Mouse (Mus musculus) heart, embryonic 15.5 days (tissue): Measurements from ENCODE around the gene Notum. TPM values are rescaled to one million over a fixed set of nuclear protein-coding genes. Genes with fewer than 3 reads are reported as not detected.

Experiments
- ATAC-seq: fragments of 200-750 bp; cut with Nextera tagmentation; replicated peaks from 2 replicates; pipeline ENCODE4 v1.8.0; 2017; ENCODE audit warnings: low read depth, moderate TSS enrichment; ENCODE audit not compliant: insufficient number of reproducible peaks, insufficient read depth, low FRiP score
- H3K27ac ChIP-seq: fragments of 300-500 bp; sonication (generic); 2 replicates; pipeline ENCODE4 v1.5.1; 2015; ENCODE audit warnings: mild to moderate bottlenecking, inconsistent platforms
- H3K27me3 ChIP-seq: fragments of 300-500 bp; sonication (generic); 2 replicates; pipeline ENCODE4 v1.6.1; 2015; ENCODE audit warnings: inconsistent platforms
- H3K36me3 ChIP-seq: fragments of 300-500 bp; sonication (generic); 2 replicates; pipeline ENCODE4 v1.6.1; 2015; ENCODE audit warnings: mild to moderate bottlenecking, inconsistent platforms
- H3K4me1 ChIP-seq: fragments of 300-500 bp; sonication (generic); replicated peaks from 2 replicates; pipeline ENCODE4 v1.6.1; 2015; ENCODE audit warnings: inconsistent platforms
- H3K4me2 ChIP-seq: fragments of 300-500 bp; sonication (generic); 2 replicates; pipeline ENCODE4 v1.6.1; 2015; ENCODE audit warnings: inconsistent platforms, mild to moderate bottlenecking, moderate library complexity
- H3K4me3 ChIP-seq: fragments of 300-500 bp; sonication (generic); 2 replicates; pipeline ENCODE4 v1.5.1; 2015; ENCODE audit warnings: mild to moderate bottlenecking, inconsistent platforms
- H3K9ac ChIP-seq: fragments of 300-500 bp; sonication (generic); 2 replicates; pipeline ENCODE4 v1.6.1; 2015; ENCODE audit warnings: mild to moderate bottlenecking, inconsistent platforms
- H3K9me3 ChIP-seq: fragments of 300-500 bp; sonication (generic); replicated peaks from 2 replicates; pipeline ENCODE4 v1.6.1; 2016; ENCODE audit warnings: inconsistent platforms
- WGBS: fragments of 180-500 bp; shearing (Covaris S2); methylation state at CpG from one replicate; pipeline ENCODE4 v1.1.7; 2015; ENCODE audit warnings: mixed read lengths; 5-methylcytosine and 5-hydroxymethylcytosine counted together
- polyA plus RNA-seq: library from polyadenylated mRNA; unstranded; fragments of >200 nt; fragmentation: Nextera tagmentation; extraction: Ambion mirVana; gene quantifications from 2 replicates; pipeline ENCODE4 v1.2.1, GENCODE M21; 2015

Notum gene
- polyA plus RNA-seq, 1 experiment from 2014 or later = 1.5 TPM

GRCm38 (mm10) chr11:120673594-120674122 is 12.7 kb upstream of the Notum start:
- peak overlapping the region; percentile 92 for H3K27ac ChIP-seq
- no peak for ATAC-seq
- no peaks in the 10 kb centered on the region for H3K27me3 ChIP-seq
- peak overlapping the region; percentile 81 for H3K4me2 ChIP-seq
- 33% methylated on average over 12 of the region's 12 CpGs for WGBS
- H3K9ac ChIP-seq = peak overlapping the region; percentile 75
- peaks cover 12% of the 10 kb centered on the region for H3K4me1 ChIP-seq
- no peaks in the 10 kb centered on the region for H3K9me3 ChIP-seq
- H3K4me3 ChIP-seq = peak overlapping the region; percentile 96
- H3K36me3 ChIP-seq = peaks cover 11% of the 10 kb centered on the region; the same call in 1 of the 2 replicates

DNA sequence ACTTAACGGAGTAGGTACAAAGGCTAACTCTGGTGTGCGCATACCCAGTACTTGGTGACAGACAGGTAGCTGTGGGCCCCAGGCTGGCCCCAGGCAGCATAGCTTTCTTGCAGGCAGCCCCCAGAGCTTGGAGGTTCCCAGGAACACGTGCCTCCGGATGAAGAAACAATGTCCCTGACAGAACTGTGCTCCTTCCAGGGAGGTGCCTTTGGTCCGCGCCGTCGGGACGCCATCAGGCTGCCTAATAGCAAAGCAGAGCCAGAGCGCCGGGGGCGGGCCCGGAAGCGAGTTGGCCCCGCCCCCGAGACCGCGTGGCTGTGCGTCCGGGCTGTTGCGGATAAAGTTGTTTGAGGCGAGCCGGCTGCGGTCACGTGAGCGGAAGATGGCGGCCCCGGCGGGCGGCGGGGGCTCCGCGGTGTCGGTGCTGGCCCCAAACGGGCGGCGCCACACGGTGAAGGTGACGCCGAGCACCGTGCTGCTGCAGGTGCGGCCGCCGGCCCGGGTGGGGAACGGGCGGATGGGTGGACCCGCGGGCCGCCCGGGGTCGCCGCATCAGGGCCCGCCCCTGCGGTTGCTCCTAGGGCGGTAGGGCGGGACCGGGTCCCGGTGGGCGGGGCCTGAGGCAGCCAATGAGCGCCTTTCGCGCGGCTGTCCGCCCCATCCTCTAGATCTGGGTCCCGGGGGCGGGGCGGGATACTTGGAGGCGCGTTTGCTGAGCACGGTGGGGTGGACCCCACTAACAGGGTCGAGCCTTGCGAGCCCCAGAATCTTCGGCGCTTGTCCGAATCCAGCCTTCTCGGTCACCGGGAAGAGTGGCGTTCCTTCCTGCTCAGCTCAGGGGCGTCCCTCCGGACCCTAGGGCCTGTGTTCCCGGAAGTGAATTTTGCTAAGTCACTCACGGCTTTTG is 12.0 kb upstream of the Notum start, which contains the start of gene Aspscr1:
Gene Aspscr1, plus strand, starts transcription at position 287 of the 907 bp plus-strand sequence.
- peak within 1 kb of the TSS; percentile 75 for H3K9ac ChIP-seq
- no peaks in the 10 kb centered on the region for H3K9me3 ChIP-seq
- H3K27me3 ChIP-seq = no peaks in the 10 kb centered on the region
- peak within 1 kb of the TSS; percentile 96 for H3K4me3 ChIP-seq
- H3K36me3 ChIP-seq = 0 out of 2 replicates have a peak, but pooled peaks cover 4% of the 10 kb centered on the region
- H3K4me2 ChIP-seq = peak within 1 kb of the TSS; percentile 81
- H3K4me1 ChIP-seq = peaks cover 12% of the 10 kb centered on the region
- peak; percentile 97 for ATAC-seq
- peak within 1 kb of the TSS; percentile 92 for H3K27ac ChIP-seq
- WGBS = under 1% methylated on average over 67 of the region's 83 CpGs

- H3K9ac ChIP-seq = no peak overlapping the region
- H3K4me1 ChIP-seq = peaks cover 10% of the 10 kb centered on the region
- WGBS = 5% methylated on average over 3 of the region's 3 CpGs
- peaks cover 30% of the 10 kb centered on the region for H3K27me3 ChIP-seq
- ATAC-seq = no peak
- no peak overlapping the region for H3K4me2 ChIP-seq
- H3K27ac ChIP-seq = no peak overlapping the region
- H3K4me3 ChIP-seq = no peak overlapping the region
- H3K36me3 ChIP-seq = no peaks in the 10 kb centered on the region
- no peaks in the 10 kb centered on the region for H3K9me3 ChIP-seq
Observed at GRCm38 (mm10) chr11:120666617-120667016, 5.6 kb upstream of the Notum start.

DNA sequence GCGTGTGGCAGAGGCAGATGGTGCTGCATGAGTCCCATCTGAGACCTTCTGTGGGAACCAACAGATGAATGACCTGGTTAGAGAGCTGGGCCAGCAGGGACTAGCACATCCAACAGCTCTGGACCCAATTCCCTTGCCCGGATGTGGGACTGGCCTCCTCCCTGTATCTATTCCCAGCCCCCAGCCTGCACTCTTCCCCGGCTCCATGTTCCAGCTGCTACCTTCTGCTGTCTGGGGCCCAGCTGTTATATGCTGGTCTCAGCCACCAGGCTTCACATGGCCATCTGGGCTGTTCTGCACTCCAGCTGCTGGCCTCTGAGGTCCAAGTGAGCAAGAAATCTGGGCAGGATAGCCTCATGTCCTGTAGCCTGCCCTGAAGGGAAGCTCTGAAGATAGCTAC is 4.4 kb upstream of the Notum start:
- Histone ChIP-seq H3K9ac (no peak overlapping the region), H3K4me2 (no peak overlapping the region), H3K27me3 (peaks cover 42% of the 10 kb centered on the region), H3K27ac (0 out of 2 replicates have a peak overlapping the region, but pooled peaks have one; percentile 4), H3K36me3 (no peaks in the 10 kb centered on the region), H3K4me1 (peaks cover 19% of the 10 kb centered on the region), H3K4me3 (no peak overlapping the region), H3K9me3 (no peaks in the 10 kb centered on the region)
- ATAC-seq = 0 out of 2 replicates have a peak, but pooled peaks have one; percentile 33
- WGBS = 73% methylated on average over 3 of the region's 3 CpGs

- H3K4me2 ChIP-seq = no peak overlapping the region
- H3K9me3 ChIP-seq = no peaks in the 10 kb centered on the region
- peaks cover 59% of the 10 kb centered on the region for H3K27me3 ChIP-seq
- 91% methylated on average over 5 of the region's 5 CpGs for WGBS
- no peak for ATAC-seq
- H3K4me1 ChIP-seq = peaks cover 34% of the 10 kb centered on the region
- no peak overlapping the region for H3K9ac ChIP-seq
- no peak overlapping the region for H3K27ac ChIP-seq
- H3K36me3 ChIP-seq = no peaks in the 10 kb centered on the region
- no peak overlapping the region for H3K4me3 ChIP-seq
Observed at GRCm38 (mm10) chr11:120663714-120664113, 2.7 kb upstream of the Notum start.

DNA sequence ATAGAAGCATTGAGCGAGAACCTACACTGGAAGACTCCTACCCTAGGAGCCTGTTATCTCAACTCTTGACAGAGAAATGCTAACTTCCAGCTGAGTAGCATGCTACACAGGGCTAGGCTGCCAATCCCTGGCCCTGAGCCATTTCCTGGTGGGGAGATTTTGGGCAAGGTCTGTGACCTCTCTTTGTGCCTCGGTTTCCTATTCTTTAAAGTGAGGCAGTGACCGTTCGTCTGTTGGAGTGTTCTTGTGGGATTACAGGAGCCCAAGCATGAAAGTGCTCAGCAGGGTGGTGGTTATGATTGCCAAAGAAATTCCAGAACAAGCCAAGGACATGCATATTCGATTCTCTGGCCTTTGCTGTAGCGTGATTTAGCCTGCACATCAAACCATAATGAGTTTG is 1.8 kb upstream of the Notum start:
- H3K4me2 ChIP-seq = no peak overlapping the region
- WGBS = 55% methylated on average over 6 of the region's 6 CpGs
- no peak overlapping the region for H3K9ac ChIP-seq
- no peak for ATAC-seq
- no peaks in the 10 kb centered on the region for H3K36me3 ChIP-seq
- no peak overlapping the region for H3K4me3 ChIP-seq
- no peaks in the 10 kb centered on the region for H3K9me3 ChIP-seq
- peaks cover 34% of the 10 kb centered on the region for H3K4me1 ChIP-seq
- H3K27ac ChIP-seq = no peak overlapping the region
- H3K27me3 ChIP-seq = peaks cover 68% of the 10 kb centered on the region

- Histone ChIP-seq H3K4me3 (peak overlapping the region; percentile 52), H3K9ac (peak overlapping the region; percentile 45), H3K9me3 (no peaks in the 10 kb centered on the region), H3K27ac (no peak overlapping the region), H3K27me3 (peaks cover 87% of the 10 kb centered on the region), H3K4me2 (peak overlapping the region; percentile 89), H3K36me3 (no peaks in the 10 kb centered on the region), H3K4me1 (peaks cover 25% of the 10 kb centered on the region)
- ATAC-seq = peak; percentile 43
- WGBS = under 1% methylated on average over 92 of the region's 95 CpGs
Observed at GRCm38 (mm10) chr11:120660301-120661075, 487 bp downstream of the Notum start.

- Histone ChIP-seq H3K9ac (0 out of 2 replicates have a peak overlapping the region, but pooled peaks have one; percentile 45), H3K36me3 (no peaks in the 10 kb centered on the region), H3K9me3 (no peaks in the 10 kb centered on the region), H3K27me3 (peaks cover 81% of the 10 kb centered on the region), H3K27ac (no peak overlapping the region), H3K4me3 (peak overlapping the region; percentile 52), H3K4me1 (peaks cover 25% of the 10 kb centered on the region), H3K4me2 (peak overlapping the region; percentile 89)
- 0 out of 2 replicates have a peak, but pooled peaks have one; percentile 8 for ATAC-seq
- whole genome bisulfite sequencing = 3% methylated on average over 50 of the region's 50 CpGs
Observed at GRCm38 (mm10) chr11:120659509-120660300, 1.3 kb downstream of the Notum start.

- no peaks in the 10 kb centered on the region for H3K9me3 ChIP-seq
- H3K27me3 ChIP-seq = peaks cover 74% of the 10 kb centered on the region
- ATAC-seq = 0 out of 2 replicates have a peak, but pooled peaks have one; percentile 20
- no peak overlapping the region for H3K9ac ChIP-seq
- no peaks in the 10 kb centered on the region for H3K36me3 ChIP-seq
- peaks cover 25% of the 10 kb centered on the region for H3K4me1 ChIP-seq
- 3% methylated on average over 24 of the region's 24 CpGs for WGBS
- peak overlapping the region; percentile 89 for H3K4me2 ChIP-seq
- no peak overlapping the region for H3K27ac ChIP-seq
- peak overlapping the region; percentile 52; the same call in 1 of the 2 replicates for H3K4me3 ChIP-seq
Observed at GRCm38 (mm10) chr11:120658876-120659410, 2.0 kb downstream of the Notum start.

DNA sequence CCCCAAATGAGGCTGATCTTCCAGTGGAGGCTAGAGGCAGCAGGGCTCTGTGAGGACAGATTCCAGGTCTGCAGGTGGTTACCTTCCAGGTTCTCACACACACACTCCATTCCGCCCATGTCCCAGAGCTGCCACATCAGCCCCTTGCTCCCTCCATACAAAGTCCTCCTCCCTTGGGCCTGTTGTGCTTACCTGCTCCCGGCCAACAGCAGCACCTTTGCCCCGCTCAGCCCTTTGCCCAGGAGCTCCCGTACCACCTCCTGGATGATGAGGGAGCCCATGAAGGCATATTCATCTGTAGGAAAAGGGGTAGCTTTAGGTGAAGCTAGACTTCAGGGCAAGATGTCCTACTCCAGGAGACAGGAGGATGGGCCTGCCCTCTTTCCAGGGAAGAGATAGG is 3.7 kb downstream of the Notum start:
- Histone ChIP-seq H3K27me3 (peaks cover 65% of the 10 kb centered on the region), H3K4me3 (no peak overlapping the region), H3K4me1 (peaks cover 25% of the 10 kb centered on the region), H3K9me3 (no peaks in the 10 kb centered on the region), H3K36me3 (no peaks in the 10 kb centered on the region), H3K4me2 (no peak overlapping the region), H3K27ac (no peak overlapping the region), H3K9ac (no peak overlapping the region)
- no peak for ATAC-seq
- WGBS = 84% methylated on average over 4 of the region's 4 CpGs
